27 mouse cellular contexts compared by ENCODE assay signal in the genomic region with DNA sequence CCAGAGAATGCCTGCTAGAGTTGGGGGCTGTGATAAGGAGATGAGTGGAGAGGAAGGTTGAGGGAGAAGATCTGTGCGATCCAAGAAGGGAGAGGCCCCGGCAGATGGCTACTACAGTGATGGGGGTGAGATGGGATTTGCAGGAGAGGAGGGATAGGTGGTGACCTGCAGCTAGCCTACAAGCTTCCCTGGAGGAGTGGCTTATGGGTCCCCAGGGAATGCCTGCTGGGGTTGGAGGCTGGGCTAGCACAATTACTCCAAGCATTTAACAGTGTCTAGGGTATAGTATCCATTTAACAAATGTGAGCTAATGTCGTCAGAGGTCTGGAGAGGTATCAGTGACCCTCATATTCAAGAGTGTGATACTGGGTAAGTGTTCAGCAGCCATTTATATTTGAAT. TPM values are rescaled to one million over a fixed set of nuclear protein-coding genes. Genes with fewer than 3 reads are reported as not detected.
DNase-seq lines count a peak whose midpoint lies in the region; ATAC-seq lines count a peak whose summit lies in the region.
"Had no signal": no experiment of that assay in that cellular context is flagged by ENCODE, and none has a peak within 500 bp of the region (broad histone marks: within the 10 kb centered on the region; RNA-seq: fewer than 3 reads in every experiment).

No protein-coding gene starts in this region.

- no peak overlapping the region for H3K9ac ChIP-seq in heart, embryonic 11.5 days (ENCODE audit: low read depth, low read length)
- H3K9ac ChIP-seq in heart, embryonic 14.5 days (ENCODE audit: low read length): peak overlapping the region; percentile 38; the same call in 1 of the 2 replicates
- no peak overlapping the region; the same call in 1 of the 2 replicates for H3K9ac ChIP-seq in liver, embryonic 13.5 days
- H3K9ac ChIP-seq in liver, embryonic 11.5 days (ENCODE audit: low read depth, low read length): no peak overlapping the region; the same call in 1 of the 2 replicates
- H3K9ac ChIP-seq: embryonic facial prominence, embryonic 13.5 days; hindbrain, embryonic 13.5 days; lung, embryonic 14.5 days; midbrain, embryonic 15.5 days; neural tube, embryonic 15.5 days; stomach, embryonic 15.5 days had no signal

- no peak overlapping the region for H3K4me3 ChIP-seq in heart, embryonic 11.5 days (ENCODE audit: low read depth, low read length)
- H3K4me3 ChIP-seq in heart, embryonic 14.5 days (ENCODE audit: control insufficient read depth in 1 of 2, insufficient read depth in 1 of 2, low read depth in 1 of 2, low read length in 2 of 2): no peak overlapping the region
- H3K4me3 ChIP-seq in liver, embryonic 13.5 days (replicated peaks): no peak overlapping the region
- no peak overlapping the region for H3K4me3 ChIP-seq in liver, embryonic 11.5 days (ENCODE audit: low read depth, low read length)
- H3K4me3 ChIP-seq: embryonic facial prominence, embryonic 13.5 days; forebrain, embryonic 10.5 days; hindbrain, embryonic 13.5 days; midbrain, embryonic 15.5 days; neural tube, embryonic 15.5 days; stomach, embryonic 15.5 days had no signal

- no peaks in the 10 kb centered on the region for H3K36me3 ChIP-seq in heart, embryonic 11.5 days (ENCODE audit: control insufficient read depth, insufficient read depth, low read length)
- no peaks in the 10 kb centered on the region for H3K36me3 ChIP-seq in heart, embryonic 14.5 days (ENCODE audit: control insufficient read depth, insufficient read depth, low read length)
- no peaks in the 10 kb centered on the region for H3K36me3 ChIP-seq in liver, embryonic 13.5 days
- no peaks in the 10 kb centered on the region for H3K36me3 ChIP-seq in liver, embryonic 11.5 days (ENCODE audit: control insufficient read depth, insufficient read depth, low read length)
- H3K36me3 ChIP-seq: embryonic facial prominence, embryonic 13.5 days; forebrain, embryonic 10.5 days; hindbrain, embryonic 13.5 days; midbrain, embryonic 15.5 days; neural tube, embryonic 15.5 days; stomach, embryonic 15.5 days had no signal

- no peak overlapping the region for H3K27ac ChIP-seq in heart, embryonic 11.5 days (ENCODE audit: low read depth, low read length)
- H3K27ac ChIP-seq in heart, embryonic 14.5 days (replicated peaks in 1 of 2; ENCODE audit: control insufficient read depth in 1 of 2, insufficient read depth in 1 of 2, low read depth in 2 of 2, low read length in 2 of 2): peak overlapping the region; percentile 80 to 84; a peak in 2 of 4 replicates
- H3K27ac ChIP-seq in liver, embryonic 13.5 days: peak overlapping the region; percentile 67
- H3K27ac ChIP-seq in liver, embryonic 11.5 days (ENCODE audit: low read depth, low read length): no peak overlapping the region
- H3K27ac ChIP-seq: embryonic facial prominence, embryonic 13.5 days; forebrain, embryonic 10.5 days; hindbrain, embryonic 13.5 days; kidney, postnatal 0 days; midbrain, embryonic 15.5 days; neural tube, embryonic 15.5 days; stomach, embryonic 15.5 days had no signal

- no peaks in the 10 kb centered on the region for H3K27me3 ChIP-seq in heart, embryonic 11.5 days (ENCODE audit: control insufficient read depth, insufficient read depth, low read length)
- no peaks in the 10 kb centered on the region for H3K27me3 ChIP-seq in heart, embryonic 14.5 days (ENCODE audit: control insufficient read depth, insufficient read depth, low read length)
- no peaks in the 10 kb centered on the region for H3K27me3 ChIP-seq in liver, embryonic 13.5 days
- no peaks in the 10 kb centered on the region for H3K27me3 ChIP-seq in liver, embryonic 11.5 days (replicated peaks; ENCODE audit: control insufficient read depth, insufficient read depth, low read length)
- H3K27me3 ChIP-seq: embryonic facial prominence, embryonic 13.5 days; hindbrain, embryonic 13.5 days; midbrain, embryonic 15.5 days; neural tube, embryonic 15.5 days; Patski; stomach, embryonic 15.5 days had no signal

- no peaks in the 10 kb centered on the region; the same call in 1 of the 2 replicates for H3K4me1 ChIP-seq in heart, embryonic 11.5 days (ENCODE audit: control insufficient read depth, insufficient read depth, low read length)
- H3K4me1 ChIP-seq in heart, embryonic 14.5 days (ENCODE audit: control insufficient read depth in 2 of 2, insufficient read depth in 2 of 2, low read length in 2 of 2): peaks cover 6 to 10% of the 10 kb centered on the region in 2 experiments
- H3K4me1 ChIP-seq in liver, embryonic 13.5 days (replicated peaks): peaks cover 71% of the 10 kb centered on the region
- H3K4me1 ChIP-seq in liver, embryonic 11.5 days (replicated peaks; ENCODE audit: control insufficient read depth, insufficient read depth, low read length): peaks cover 14% of the 10 kb centered on the region
- H3K4me1 ChIP-seq: embryonic facial prominence, embryonic 13.5 days; hindbrain, embryonic 13.5 days; midbrain, embryonic 15.5 days; neural tube, embryonic 15.5 days; stomach, embryonic 15.5 days had no signal

- DNase-seq in heart, adult 11 months: peak; percentile 76
- no peak for DNase-seq in heart, adult 9 months (ENCODE audit: low spot score in 2 of 2)
- no peak for DNase-seq in liver, embryonic 13.5 days
- DNase-seq in liver, embryonic 11.5 days (ENCODE audit: low spot score): no peak
- no peak for DNase-seq in gastrocnemius, postnatal 36 days
- DNase-seq: adrenal gland, postnatal 25 days; cerebellum, adult 18-20 months; cerebellum, postnatal 10 days; kidney, adult 8-10 months; layer of hippocampus, postnatal 36 days; left cerebral cortex, postnatal 4 days; lung, embryonic 14.5 days; lung, postnatal 14 days; retina, postnatal 1 day; right cerebral cortex, postnatal 14 days had no signal

- H3K9me3 ChIP-seq in heart, embryonic 11.5 days (replicated peaks; ENCODE audit: control insufficient read depth, low read length): 0 out of 2 replicates have a peak, but pooled peaks cover 3% of the 10 kb centered on the region
- 0 out of 2 replicates have a peak, but pooled peaks cover 3% of the 10 kb centered on the region for H3K9me3 ChIP-seq in heart, embryonic 14.5 days (ENCODE audit: control insufficient read depth, low read length)
- 0 out of 2 replicates have a peak, but pooled peaks cover 6% of the 10 kb centered on the region for H3K9me3 ChIP-seq in liver, embryonic 13.5 days (replicated peaks)
- H3K9me3 ChIP-seq in liver, embryonic 11.5 days (ENCODE audit: control insufficient read depth, low read length): no peaks in the 10 kb centered on the region
- H3K9me3 ChIP-seq: embryonic facial prominence, embryonic 13.5 days; forebrain, embryonic 10.5 days; hindbrain, embryonic 13.5 days; midbrain, embryonic 15.5 days; neural tube, embryonic 15.5 days; stomach, embryonic 15.5 days had no signal

- no peak for ATAC-seq in heart, embryonic 11.5 days (replicated peaks; ENCODE audit: insufficient number of reproducible peaks, low FRiP score, low TSS enrichment)
- ATAC-seq in heart, embryonic 14.5 days (ENCODE audit: insufficient number of reproducible peaks, insufficient read depth, low FRiP score, low read depth): peak; percentile 35; the same call in 1 of the 2 replicates
- no peak for ATAC-seq in liver, embryonic 13.5 days (ENCODE audit: low read depth)
- ATAC-seq in liver, embryonic 11.5 days (replicated peaks; ENCODE audit: low FRiP score): no peak
- ATAC-seq: forebrain, embryonic 16.5 days; intestine, embryonic 16.5 days; midbrain, embryonic 15.5 days; Patski had no signal

- no peak overlapping the region for H3K4me2 ChIP-seq in heart, embryonic 11.5 days
- H3K4me2 ChIP-seq in heart, embryonic 14.5 days (ENCODE audit: low read length): peak overlapping the region; percentile 45; the same call in 1 of the 2 replicates
- H3K4me2 ChIP-seq in liver, embryonic 13.5 days: no peak overlapping the region; the same call in 1 of the 2 replicates
- H3K4me2 ChIP-seq in liver, embryonic 11.5 days: no peak overlapping the region
- H3K4me2 ChIP-seq: embryonic facial prominence, embryonic 13.5 days; hindbrain, embryonic 13.5 days; lung, embryonic 14.5 days; midbrain, embryonic 15.5 days; neural tube, embryonic 15.5 days; stomach, embryonic 15.5 days had no signal

- WGBS in heart, embryonic 11.5 days (ENCODE audit: insufficient replicate concordance): 83% methylated on average over 3 of the region's 3 CpGs
- 82% methylated on average over 3 of the region's 3 CpGs for WGBS in heart, embryonic 14.5 days
- WGBS in liver, embryonic 13.5 days (ENCODE audit: insufficient replicate concordance): 80% methylated on average over 3 of the region's 3 CpGs
- 87% methylated on average over 3 of the region's 3 CpGs for WGBS in liver, embryonic 11.5 days

- intact Hi-C loops in gastrocnemius, postnatal 36 days (cut with DNase I): no loop called here

RNA-seq across cellular contexts. Expression of gene Gmpr, which starts 7.9 kb away (rescaled TPM):
- 176 and 191 TPM in 2 replicates for polyA plus RNA-seq in heart, embryonic 11.5 days (2014; fragmentation: Nextera tagmentation; extraction: Ambion mirVana)
- polyA plus RNA-seq in heart, embryonic 14.5 days (2014; fragmentation: Nextera tagmentation; extraction: Ambion mirVana): 202 and 210 TPM in 2 replicates
- 352 and 354 TPM in 2 replicates for polyA plus RNA-seq in liver, embryonic 13.5 days (2015; fragmentation: Nextera tagmentation; extraction: Ambion mirVana)
- polyA plus RNA-seq in liver, embryonic 11.5 days (2014; fragmentation: Nextera tagmentation; extraction: Ambion mirVana): 200 and 221 TPM in 2 replicates
- total RNA-seq in gastrocnemius, postnatal 36 days (2021): 100 to 1,000 TPM; 157 to 197 TPM

Comparison
In these comparisons a context has a peak if more than half of its experiments do, and no peak if none do; other contexts are left out.
1. H3K27ac ChIP-seq: peak in heart, embryonic 14.5 days (2 of 2) and liver, embryonic 13.5 days (single experiment); none in heart, embryonic 11.5 days (single experiment) and liver, embryonic 11.5 days (single experiment).